12 mouse cellular contexts compared by ENCODE assay signal in genomic region chr19:20009801-20010441, GRCm38 (mm10).
DNase-seq lines count a peak whose midpoint lies in the region; ATAC-seq and TF ChIP-seq lines count a peak whose summit lies in the region.
"Had no signal": no experiment of that assay in that cellular context is flagged by ENCODE, and none has a peak within 500 bp of the region (broad histone marks: within the 10 kb centered on the region; RNA-seq: fewer than 3 reads in every experiment).

No protein-coding gene starts in this region.

- no peaks in the 10 kb centered on the region for H3K27me3 ChIP-seq in lung, embryonic 14.5 days (ENCODE audit: insufficient read depth, low read length)
- no peaks in the 10 kb centered on the region for H3K27me3 ChIP-seq in limb, embryonic 13.5 days
- H3K27me3 ChIP-seq in intestine, embryonic 16.5 days (replicated peaks; ENCODE audit: control insufficient read depth, insufficient read depth, low read length): no peaks in the 10 kb centered on the region
- H3K27me3 ChIP-seq: liver, embryonic 12.5 days had no signal

- H3K4me3 ChIP-seq in lung, embryonic 14.5 days (ENCODE audit: low read depth, low read length): no peak overlapping the region
- H3K4me3 ChIP-seq in limb, embryonic 13.5 days: peak overlapping the region; percentile 26
- H3K4me3 ChIP-seq in intestine, embryonic 16.5 days (ENCODE audit: low read length): no peak overlapping the region
- H3K4me3 ChIP-seq: liver, embryonic 12.5 days had no signal

- whole genome bisulfite sequencing in lung, embryonic 14.5 days: 46% methylated on average over 12 of the region's 12 CpGs
- 29% methylated on average over 12 of the region's 12 CpGs for WGBS in limb, embryonic 13.5 days
- 52% methylated on average over 12 of the region's 12 CpGs for WGBS in intestine, embryonic 16.5 days

- H3K4me1 ChIP-seq in lung, embryonic 14.5 days (ENCODE audit: insufficient read depth): no peaks in the 10 kb centered on the region
- H3K4me1 ChIP-seq in limb, embryonic 13.5 days: no peaks in the 10 kb centered on the region
- H3K4me1 ChIP-seq in intestine, embryonic 16.5 days (ENCODE audit: control insufficient read depth, insufficient read depth, low read length): no peaks in the 10 kb centered on the region
- H3K4me1 ChIP-seq: liver, embryonic 12.5 days had no signal

- no peaks in the 10 kb centered on the region for H3K36me3 ChIP-seq in lung, embryonic 14.5 days (ENCODE audit: insufficient read depth)
- H3K36me3 ChIP-seq in limb, embryonic 13.5 days: no peaks in the 10 kb centered on the region
- H3K36me3 ChIP-seq in intestine, embryonic 16.5 days (ENCODE audit: control insufficient read depth, insufficient read depth, low read length): no peaks in the 10 kb centered on the region
- H3K36me3 ChIP-seq: liver, embryonic 12.5 days had no signal

- no peak overlapping the region for H3K27ac ChIP-seq in lung, embryonic 14.5 days (ENCODE audit: low read depth)
- H3K27ac ChIP-seq in limb, embryonic 13.5 days: no peak overlapping the region
- H3K27ac ChIP-seq in intestine, embryonic 16.5 days (ENCODE audit: low read length): no peak overlapping the region
- H3K27ac ChIP-seq: liver, embryonic 12.5 days had no signal

- no peak overlapping the region for H3K9ac ChIP-seq in lung, embryonic 14.5 days
- H3K9ac ChIP-seq in limb, embryonic 13.5 days: no peak overlapping the region
- H3K9ac ChIP-seq in intestine, embryonic 16.5 days (ENCODE audit: low read depth, low read length): no peak overlapping the region
- H3K9ac ChIP-seq: liver, embryonic 12.5 days had no signal

- peak; percentile 22 for DNase-seq in lung, embryonic 14.5 days
- DNase-seq in lung, adult 18-20 months: no peak
- peak; percentile 86 to 87 for DNase-seq in cerebellum, postnatal 14 days
- DNase-seq in retina, postnatal 7 days (ENCODE audit: low read depth, low spot score): peak; percentile 78
- DNase-seq in natural killer cell, adult 2 months (ENCODE audit: low spot score in 2 of 2): no peak
- DNase-seq: gastrocnemius, postnatal 36 days; heart, postnatal 4 days; kidney, postnatal 36 days; thymus, adult 2 months had no signal

- ATAC-seq in lung, embryonic 14.5 days (ENCODE audit: insufficient read depth): no peak
- no peak; the same call in 1 of the 2 replicates for ATAC-seq in limb, embryonic 13.5 days (ENCODE audit: low FRiP score, low read depth)
- no peak for ATAC-seq in intestine, embryonic 16.5 days
- ATAC-seq: liver, embryonic 12.5 days had no signal

- no peaks in the 10 kb centered on the region for H3K9me3 ChIP-seq in lung, embryonic 14.5 days (ENCODE audit: low read depth, low read length)
- no peaks in the 10 kb centered on the region for H3K9me3 ChIP-seq in limb, embryonic 13.5 days
- no peaks in the 10 kb centered on the region for H3K9me3 ChIP-seq in intestine, embryonic 16.5 days (ENCODE audit: control insufficient read depth, low read length)
- H3K9me3 ChIP-seq: liver, embryonic 12.5 days had no signal

- H3K4me2 ChIP-seq in lung, embryonic 14.5 days: peak overlapping the region; percentile 21; the same call in 1 of the 2 replicates
- peak overlapping the region; percentile 56 for H3K4me2 ChIP-seq in limb, embryonic 13.5 days (replicated peaks)
- no peak overlapping the region for H3K4me2 ChIP-seq in intestine, embryonic 16.5 days (ENCODE audit: low read depth, low read length)
- H3K4me2 ChIP-seq: liver, embryonic 12.5 days had no signal

- TF ChIP-seq CTCF in lung, embryonic 14.5 days (IDR thresholded peaks at IDR 0.05; ENCODE audit: low read depth): no peak

Comparison
In these comparisons a context has a peak if more than half of its experiments do, and no peak if none do; other contexts are left out.
1. DNase-seq: peak in lung, embryonic 14.5 days (single experiment), cerebellum, postnatal 14 days (2 of 2) and retina, postnatal 7 days (single experiment); none in lung, adult 18-20 months (0 of 2) and natural killer cell, adult 2 months (0 of 2).